Mouse (Mus musculus) MN1 (cell line): ENCODE data around the gene Olfr1286.

Experiments used
- DNase-seq: peaks from one replicate; pipeline ENCODE4 v3.0.0-alpha.2; 2016; ENCODE audit warnings: low spot score

The Olfr1286 gene

GRCm38 (mm10) chr2:111422931-111423330, at the start of gene Olfr1286:
Gene Olfr1286 (minus strand): TSS chr2:111423115.
- DNase-seq, result no peak

GRCm38 (mm10) chr2:111448842-111449241, 25.9 kb upstream of the Olfr1286 start, which contains the start of gene Olfr1287:
Gene Olfr1287 (plus strand): TSS chr2:111449142.
- no peak for DNase-seq

- no peak for DNase-seq
These were observed 47.7 kb downstream of the Olfr1286 start, which contains the start of gene Olfr1284 for GRCm38 (mm10) chr2:111375222-111375621. Gene Olfr1284 (plus strand): TSS chr2:111375522.
